Mouse (Mus musculus): ENCODE measurements around the gene Cfap97d1. TPM values are rescaled to one million over a fixed set of nuclear protein-coding genes. Genes with fewer than 3 reads are reported as not detected.

Cfap97d1 gene
- polyA plus RNA-seq, 1 experiment from 2014 or later: not detected

GRCm38 (mm10) chr11:102040646-102041045 is 56.6 kb downstream of the Cfap97d1 start:
- ATAC-seq: no peak
- Histone ChIP-seq H3K27ac (no peak overlapping the region), H3K27me3 (replicated peaks) (peaks cover 17% of the 10 kb centered on the region), H3K4me2 (no peak overlapping the region), H3K9me3 (replicated peaks) (peaks cover 5% of the 10 kb centered on the region; the same call in 1 of the 2 replicates), H3K9ac (no peak overlapping the region), H3K4me3 (no peak overlapping the region), H3K36me3 (no peaks in the 10 kb centered on the region), H3K4me1 (0 out of 2 replicates have a peak, but pooled peaks cover 4% of the 10 kb centered on the region)
- 61% methylated on average over 4 of the region's 4 CpGs for WGBS (ENCODE audit: insufficient replicate concordance)

DNA sequence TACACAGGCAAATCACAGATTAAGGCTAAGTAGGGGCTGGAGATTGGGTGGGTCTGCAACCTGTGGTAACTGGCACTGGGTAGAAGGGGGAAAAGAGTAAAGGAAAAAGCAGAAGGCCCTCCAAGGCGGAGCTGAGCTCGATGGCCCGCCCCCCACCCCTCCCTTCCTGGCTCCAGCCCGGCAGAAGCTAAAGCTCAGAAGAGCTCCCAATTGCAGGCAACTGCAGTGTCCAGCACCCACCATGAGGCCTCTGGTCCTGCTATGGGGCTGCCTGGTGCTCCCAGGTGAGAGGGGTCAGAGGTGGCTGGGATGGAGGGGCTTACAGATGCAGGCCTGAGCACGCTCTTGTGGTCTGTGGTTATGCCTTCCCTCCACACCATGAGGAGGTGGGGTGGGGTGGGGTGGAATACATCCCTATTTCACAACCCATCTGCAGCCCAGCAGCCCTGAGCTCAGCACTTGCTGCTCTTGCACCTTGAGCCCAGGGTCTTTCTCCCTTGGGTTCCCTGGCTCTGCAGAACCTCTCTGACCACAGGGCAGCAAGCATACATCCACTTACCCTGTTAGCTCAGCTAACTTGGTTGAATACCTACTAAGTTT is 57.4 kb downstream of the Cfap97d1 start, which contains the start of gene Cd300lg:
Gene Cd300lg (plus strand): TSS at position 160 of the 600 bp plus-strand sequence.
- H3K4me2 ChIP-seq: no peak within 1 kb of the TSS
- 20% methylated on average over 5 of the region's 5 CpGs for WGBS (ENCODE audit: insufficient replicate concordance)

More for the DNA sequence above, 57.4 kb downstream of the Cfap97d1 start, which contains the start of gene Cd300lg:
- H3K36me3 ChIP-seq: no peaks in the 10 kb centered on the region
- H3K9ac ChIP-seq: no peak within 1 kb of the TSS
- H3K4me3 ChIP-seq: no peak within 1 kb of the TSS
- no peak for ATAC-seq
- H3K9me3 ChIP-seq (replicated peaks): peaks cover 11% of the 10 kb centered on the region; the same call in 1 of the 2 replicates
- 0 out of 2 replicates have a peak, but pooled peaks cover 4% of the 10 kb centered on the region for H3K4me1 ChIP-seq
- no peak within 1 kb of the TSS for H3K27ac ChIP-seq
- H3K27me3 ChIP-seq (replicated peaks): peaks cover 17% of the 10 kb centered on the region

Other genes with a start within 250 kb of the Cfap97d1 start
- 1.4 and 2.0 TPM in 2 replicates for gene Etv4, start 198.9 kb upstream of the Cfap97d1 start, polyA plus RNA-seq (2016; fragmentation: Nextera tagmentation; extraction: Ambion mirVana)
- gene Meox1, start 89.9 kb upstream of the Cfap97d1 start, polyA plus RNA-seq (2016; fragmentation: Nextera tagmentation; extraction: Ambion mirVana): 0.72 and 1.3 TPM in 2 replicates
- gene Sost, start 17.3 kb upstream of the Cfap97d1 start, polyA plus RNA-seq (2016; fragmentation: Nextera tagmentation; extraction: Ambion mirVana): 0.10 TPM in 2 replicates
- gene Dusp3, start 2.7 kb downstream of the Cfap97d1 start, polyA plus RNA-seq (2016; fragmentation: Nextera tagmentation; extraction: Ambion mirVana): 12.9 and 13.4 TPM in 2 replicates
- 0.66 and 0.85 TPM in 2 replicates for gene Mpp3, start 44.2 kb downstream of the Cfap97d1 start, polyA plus RNA-seq (2016; fragmentation: Nextera tagmentation; extraction: Ambion mirVana)
- gene Cd300lg, start 57.2 kb downstream of the Cfap97d1 start, polyA plus RNA-seq (2016; fragmentation: Nextera tagmentation; extraction: Ambion mirVana): 0.50 and 0.51 TPM in 2 replicates
- 15.1 and 16.7 TPM in 2 replicates for gene Mpp2, start 104.2 kb downstream of the Cfap97d1 start, polyA plus RNA-seq (2016; fragmentation: Nextera tagmentation; extraction: Ambion mirVana)
- not detected in 2 replicates for gene Ppy, start 117.0 kb downstream of the Cfap97d1 start, polyA plus RNA-seq (2016; fragmentation: Nextera tagmentation; extraction: Ambion mirVana)
- gene Pyy, start 123.6 kb downstream of the Cfap97d1 start, polyA plus RNA-seq (2016; fragmentation: Nextera tagmentation; extraction: Ambion mirVana): 0.32 TPM in 1 of 2 replicates, not detected in the other
- gene Nags, start 161.2 kb downstream of the Cfap97d1 start, polyA plus RNA-seq (2016; fragmentation: Nextera tagmentation; extraction: Ambion mirVana): 7.7 and 8.8 TPM in 2 replicates
- gene Tmem101, start 172.1 kb downstream of the Cfap97d1 start, polyA plus RNA-seq (2016; fragmentation: Nextera tagmentation; extraction: Ambion mirVana): 16.3 TPM in 2 replicates
- gene Lsm12, start 201.0 kb downstream of the Cfap97d1 start, polyA plus RNA-seq (2016; fragmentation: Nextera tagmentation; extraction: Ambion mirVana): 84.3 and 85.8 TPM in 2 replicates
- gene G6pc3, start 205.3 kb downstream of the Cfap97d1 start, polyA plus RNA-seq (2016; fragmentation: Nextera tagmentation; extraction: Ambion mirVana): 18.0 and 19.7 TPM in 2 replicates
- gene Hdac5, start 245.9 kb downstream of the Cfap97d1 start, polyA plus RNA-seq (2016; fragmentation: Nextera tagmentation; extraction: Ambion mirVana): 21.7 and 23.1 TPM in 2 replicates